Mouse (Mus musculus): ENCODE results near the gene Sptbn2.

DNA sequence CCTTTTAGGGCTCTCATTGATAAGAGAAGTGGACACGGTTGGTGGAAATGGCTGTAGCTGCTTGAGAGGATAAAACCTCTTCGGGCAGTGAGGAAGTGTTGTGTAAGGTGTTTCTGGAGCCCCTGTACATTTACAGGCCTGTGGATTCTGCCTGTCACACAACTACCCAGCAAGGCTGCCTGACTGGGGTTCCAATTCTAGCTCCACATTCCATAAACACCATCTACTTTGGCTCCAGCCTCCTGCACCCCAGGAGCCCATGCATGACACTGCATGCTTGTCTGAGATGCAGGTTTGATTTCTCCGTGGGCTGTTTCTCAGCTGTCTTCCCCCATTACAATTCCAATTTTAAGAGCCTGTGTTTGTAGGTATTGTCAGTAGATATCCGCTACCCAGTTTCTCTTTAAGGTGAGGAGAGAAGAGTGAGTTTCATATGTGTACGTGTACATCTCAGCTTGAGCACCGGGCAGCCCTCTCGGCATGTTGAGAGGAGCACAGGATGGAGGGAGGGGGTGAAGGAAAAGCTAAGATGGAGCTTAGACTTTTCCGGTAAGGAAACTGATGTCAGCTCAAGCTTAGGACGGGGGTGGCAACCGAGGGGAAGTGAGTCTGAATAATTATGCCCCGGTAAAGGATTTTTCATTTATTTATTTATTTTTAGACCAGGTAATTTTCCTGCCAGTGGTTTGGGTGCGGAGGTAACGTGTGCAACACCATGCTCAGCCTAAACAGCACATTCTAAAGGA, 2.0 kb downstream of the Sptbn2 start:
- TF ChIP-seq CTCF (conservative IDR thresholded peaks at IDR 0.05; ENCODE audit: low read length): no peak
- no peak for TF ChIP-seq NANOG (IDR thresholded peaks at IDR 0.05; ENCODE audit: borderline replicate concordance, low read length)

All from E14TG2a.4 (cell line).